Mouse (Mus musculus) myocyte (in vitro differentiated cells): ENCODE data around the gene Bach2. TPM values are rescaled to one million over a fixed set of nuclear protein-coding genes. Genes with fewer than 3 reads are reported as not detected.

Source experiments
- H3K27me3 ChIP-seq: one replicate; pipeline ENCODE4 v1.6.1; 2011; ENCODE audit not compliant: control insufficient read depth, insufficient read depth, insufficient read length
- H3K36me3 ChIP-seq: one replicate; pipeline ENCODE4 v1.6.1; 2011; ENCODE audit not compliant: control insufficient read depth, insufficient read depth
- H3K4me2 ChIP-seq: one replicate; pipeline ENCODE4 v1.6.1; 2011; ENCODE audit warnings: low read depth, control low read depth
- H3K4me3 ChIP-seq: one replicate; pipeline ENCODE4 v1.5.1; 2011; ENCODE audit warnings: mild to moderate bottlenecking, control low read depth, moderate library complexity
- H3K79me2 ChIP-seq: one replicate; pipeline ENCODE4 v1.6.1; 2011; ENCODE audit not compliant: control insufficient read depth, insufficient read depth
- H3ac ChIP-seq: one replicate; pipeline ENCODE4 v1.6.1; 2011; ENCODE audit not compliant: control insufficient read depth, insufficient read length
- CEBPB ChIP-seq: IDR thresholded peaks from 2 replicates; pipeline ENCODE4 v1.6.1; 2011; ENCODE audit warnings: mild to moderate bottlenecking, moderate library complexity; ENCODE audit not compliant: poor library complexity, insufficient read depth, severe bottlenecking
- E2F4 ChIP-seq: IDR thresholded peaks from one replicate; pipeline ENCODE4 v1.6.1; 2011; ENCODE audit warnings: mild to moderate bottlenecking, control low read depth, moderate library complexity; ENCODE audit not compliant: insufficient read depth
- MAX ChIP-seq: IDR thresholded peaks from one replicate; pipeline ENCODE4 v1.6.1; 2011; ENCODE audit warnings: low read depth, mild to moderate bottlenecking, control low read depth
- MYOD1 ChIP-seq, 3 experiments: IDR thresholded peaks; one replicate each; pipeline ENCODE4 v1.6.1; 2011; ENCODE audit warnings: control low read depth in 2 of 3, low read depth in 2 of 3, mild to moderate bottlenecking in 2 of 3, moderate library complexity in 1 of 3; ENCODE audit not compliant: insufficient read length in 2 of 3, control insufficient read depth in 1 of 3
- MYOG ChIP-seq, 3 experiments: IDR thresholded peaks; one replicate each; pipeline ENCODE4 v1.6.1; 2011; ENCODE audit warnings: control low read depth in 2 of 3, low read depth in 2 of 3, mild to moderate bottlenecking in 2 of 3; ENCODE audit not compliant: insufficient read length in 2 of 3, control insufficient read depth in 1 of 3, insufficient read depth in 1 of 3
- POLR2A ChIP-seq: IDR thresholded peaks from one replicate; pipeline ENCODE4 v1.6.1; 2011; ENCODE audit warnings: low read depth, mild to moderate bottlenecking, control low read depth, moderate library complexity; ENCODE audit not compliant: insufficient read length
- POLR2AphosphoS2 ChIP-seq: IDR thresholded peaks from one replicate; pipeline ENCODE4 v1.6.1; 2011; ENCODE audit warnings: low read depth, control low read depth; ENCODE audit not compliant: insufficient read length
- REST ChIP-seq: IDR thresholded peaks from one replicate; pipeline ENCODE4 v1.6.1; 2011; ENCODE audit warnings: mild to moderate bottlenecking, control low read depth, moderate library complexity; ENCODE audit not compliant: insufficient read depth, insufficient read length
- SRF ChIP-seq: IDR thresholded peaks from one replicate; pipeline ENCODE4 v1.6.1; 2011; ENCODE audit warnings: low read depth; ENCODE audit not compliant: control insufficient read depth, insufficient read length
- TCF12 ChIP-seq: IDR thresholded peaks from one replicate; pipeline ENCODE4 v1.6.1; 2011; ENCODE audit warnings: mild to moderate bottlenecking, control low read depth; ENCODE audit not compliant: poor library complexity, insufficient read depth, severe bottlenecking
- TCF3 ChIP-seq: IDR thresholded peaks from one replicate; pipeline ENCODE4 v1.6.1; 2011; ENCODE audit warnings: low read depth, control low read depth; ENCODE audit not compliant: insufficient read length
- USF1 ChIP-seq: IDR thresholded peaks from one replicate; pipeline ENCODE4 v1.6.1; 2011; ENCODE audit warnings: low read depth, mild to moderate bottlenecking, control low read depth, moderate library complexity
- polyA plus RNA-seq: library from polyadenylated mRNA; unstranded; fragments of >200 nt; fragmentation: generic; extraction: Trizol; gene quantifications from one replicate; pipeline ENCODE4 v1.2.1, GENCODE M21; 2012; ENCODE audit warnings: missing spikeins

The Bach2 gene
- polyA plus RNA-seq, 1 experiment, result 0.29 TPM

DNA sequence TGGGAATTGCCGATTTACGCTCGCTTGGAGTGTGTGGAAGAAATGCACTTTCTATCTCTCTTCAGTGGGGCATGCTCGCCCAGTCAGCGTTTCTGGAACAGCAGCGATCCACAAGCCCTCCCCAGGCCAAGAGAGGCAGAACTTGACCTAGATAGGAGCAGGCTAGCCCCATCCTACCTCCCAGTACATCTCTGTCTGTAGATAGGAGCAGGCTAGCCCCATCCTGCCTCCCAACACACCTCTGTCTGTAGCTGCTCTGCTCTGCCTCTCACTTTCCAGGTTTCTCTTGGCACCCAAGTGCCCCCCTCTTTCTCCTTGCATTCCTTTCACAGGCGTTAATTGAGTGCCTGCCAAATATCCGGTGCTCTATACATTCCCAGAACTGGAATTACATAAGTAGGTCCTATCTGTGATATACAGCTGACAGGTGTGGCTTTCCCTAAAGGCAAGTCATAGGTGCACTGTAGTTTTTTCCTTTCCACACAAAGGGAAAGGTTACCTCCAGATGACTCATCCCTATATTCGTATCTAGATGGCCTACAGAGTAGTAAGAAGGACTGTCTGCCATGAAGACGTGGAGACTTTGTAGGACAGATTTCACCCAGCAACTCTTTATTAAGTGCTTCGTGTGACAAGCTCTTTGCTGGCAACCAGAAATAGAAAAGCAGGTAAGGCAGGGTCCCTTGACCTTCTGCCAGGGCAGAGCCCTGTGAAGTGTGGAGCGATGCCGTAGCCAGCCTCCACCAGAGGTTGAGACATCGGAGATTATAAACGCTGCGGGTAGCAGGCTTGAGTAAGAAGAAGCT, 137.3 kb downstream of the Bach2 start:
- H3K27me3 ChIP-seq, result no peaks in the 10 kb centered on the region
- H3ac ChIP-seq, result no peak overlapping the region
- no peaks in the 10 kb centered on the region for H3K36me3 ChIP-seq
- TF ChIP-seq REST (no peak), CEBPB (no peak), POLR2AphosphoS2 (no peak), MYOD1 (IDR thresholded peaks at IDR 0.05; ENCODE audit: control insufficient read depth in 1 of 3, insufficient read length in 2 of 3, low read depth in 2 of 3) (no peak), SRF (no peak), POLR2A (no peak), E2F4 (no peak), TCF12 (no peak), MAX (no peak), TCF3 (no peak), MYOG (IDR thresholded peaks at IDR 0.05; ENCODE audit: control insufficient read depth in 1 of 3, insufficient read depth in 1 of 3, insufficient read length in 2 of 3, low read depth in 2 of 3) (no peak), USF1 (no peak)
- H3K79me2 ChIP-seq, result no peaks in the 10 kb centered on the region
- no peak overlapping the region for H3K4me2 ChIP-seq
- no peak overlapping the region for H3K4me3 ChIP-seq

DNA sequence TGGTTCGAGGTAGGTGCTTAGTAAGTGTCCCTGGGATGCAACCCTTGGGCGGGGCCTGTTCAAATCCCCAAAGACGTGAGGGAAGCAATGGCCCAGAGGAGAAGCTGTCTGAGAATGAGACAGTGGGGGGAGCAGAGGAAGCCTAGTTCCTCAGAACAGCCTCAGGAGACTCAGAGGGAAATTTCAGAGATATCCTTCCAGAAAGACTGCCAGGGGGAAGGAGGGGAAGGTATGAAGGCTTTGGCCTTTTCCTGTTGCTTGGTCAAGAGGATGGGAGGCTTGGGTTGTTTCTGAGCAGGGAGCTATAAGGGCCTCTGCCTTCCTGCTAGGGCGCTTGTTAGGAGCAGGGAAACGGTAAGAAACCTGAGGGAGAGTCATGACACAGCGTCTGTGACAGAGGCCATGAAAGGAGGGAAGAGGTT, 137.9 kb downstream of the Bach2 start:
- Histone ChIP-seq H3K4me3 (no peak overlapping the region), H3ac (no peak overlapping the region), H3K79me2 (no peaks in the 10 kb centered on the region), H3K36me3 (no peaks in the 10 kb centered on the region), H3K4me2 (no peak overlapping the region), H3K27me3 (no peaks in the 10 kb centered on the region)
- TF ChIP-seq POLR2AphosphoS2 (no peak), REST (no peak), MAX (no peak), SRF (no peak), MYOG (IDR thresholded peaks at IDR 0.05; ENCODE audit: control insufficient read depth in 1 of 3, insufficient read depth in 1 of 3, insufficient read length in 2 of 3, low read depth in 2 of 3) (no peak)

DNA sequence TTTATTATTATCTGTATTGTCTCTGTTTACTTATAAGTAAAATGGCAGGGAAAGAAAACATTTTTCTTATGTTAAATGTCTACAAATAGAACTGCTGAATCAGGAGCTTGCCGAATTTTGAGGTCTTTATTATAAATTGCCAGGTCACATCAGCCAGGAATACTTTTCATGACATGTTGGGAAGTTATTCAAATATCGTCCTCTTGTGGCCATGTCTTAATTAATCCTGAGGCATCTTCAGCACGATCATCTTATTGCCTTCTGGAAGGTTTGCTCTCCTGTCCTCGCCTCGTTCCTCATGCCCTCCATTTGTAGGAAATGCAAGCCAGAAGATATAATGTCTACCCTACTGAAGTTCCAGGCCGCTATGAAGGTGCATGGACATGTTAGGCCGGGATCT, 140.5 kb downstream of the Bach2 start:
- TF ChIP-seq REST (no peak), TCF12 (no peak), MYOD1 (IDR thresholded peaks at IDR 0.05; ENCODE audit: control insufficient read depth in 1 of 3, insufficient read length in 2 of 3, low read depth in 2 of 3) (no peak), USF1 (no peak), POLR2AphosphoS2 (no peak), POLR2A (no peak), MAX (no peak), TCF3 (no peak), CEBPB (no peak), E2F4 (no peak), SRF (no peak), MYOG (IDR thresholded peaks at IDR 0.05; ENCODE audit: control insufficient read depth in 1 of 3, insufficient read depth in 1 of 3, insufficient read length in 2 of 3, low read depth in 2 of 3) (no peak)
- no peak overlapping the region for H3K4me2 ChIP-seq
- no peak overlapping the region for H3ac ChIP-seq
- H3K27me3 ChIP-seq, result no peaks in the 10 kb centered on the region
- no peak overlapping the region for H3K4me3 ChIP-seq
- no peaks in the 10 kb centered on the region for H3K36me3 ChIP-seq
- no peaks in the 10 kb centered on the region for H3K79me2 ChIP-seq

DNA sequence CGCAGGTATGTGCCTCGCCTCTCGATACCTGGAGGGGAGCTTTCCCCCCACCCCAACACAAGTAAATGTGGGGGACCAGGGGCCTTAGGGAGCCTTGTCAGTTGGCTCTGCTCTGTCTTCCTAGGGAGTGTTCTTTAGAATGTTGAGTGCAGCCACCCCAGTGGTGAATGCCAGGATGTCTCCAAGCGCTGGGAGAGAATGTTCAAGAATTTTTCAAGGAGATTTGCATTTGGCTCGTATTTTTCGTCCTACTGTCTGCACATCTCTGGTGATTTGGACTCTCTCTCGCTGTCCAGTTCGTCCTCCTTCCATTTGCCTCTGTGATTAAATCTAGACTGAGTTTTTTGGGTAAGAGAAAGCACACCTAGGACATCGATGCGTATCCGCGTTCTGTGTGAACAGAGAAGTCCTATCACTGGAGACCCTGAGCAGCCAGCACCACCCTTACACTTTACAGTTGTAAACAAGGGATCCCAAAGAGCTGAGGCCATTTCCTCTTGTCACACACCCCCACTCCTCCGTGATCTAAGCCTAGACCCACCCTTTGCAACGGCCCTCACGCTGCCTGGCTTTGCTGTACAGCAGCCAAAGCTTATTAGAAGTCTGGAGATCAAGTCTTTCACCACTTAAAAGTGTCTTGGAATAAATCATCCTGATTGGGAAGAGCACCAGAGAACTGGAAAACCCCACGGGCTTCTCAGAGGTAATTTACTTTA, 143.2 kb downstream of the Bach2 start:
- Histone ChIP-seq H3K4me3 (no peak overlapping the region), H3ac (no peak overlapping the region), H3K4me2 (no peak overlapping the region), H3K27me3 (no peaks in the 10 kb centered on the region), H3K36me3 (no peaks in the 10 kb centered on the region), H3K79me2 (no peaks in the 10 kb centered on the region)
- no peak for TF ChIP-seq E2F4
- no peak for TF ChIP-seq MYOD1 (IDR thresholded peaks at IDR 0.05; ENCODE audit: control insufficient read depth in 1 of 3, insufficient read length in 2 of 3, low read depth in 2 of 3)

DNA sequence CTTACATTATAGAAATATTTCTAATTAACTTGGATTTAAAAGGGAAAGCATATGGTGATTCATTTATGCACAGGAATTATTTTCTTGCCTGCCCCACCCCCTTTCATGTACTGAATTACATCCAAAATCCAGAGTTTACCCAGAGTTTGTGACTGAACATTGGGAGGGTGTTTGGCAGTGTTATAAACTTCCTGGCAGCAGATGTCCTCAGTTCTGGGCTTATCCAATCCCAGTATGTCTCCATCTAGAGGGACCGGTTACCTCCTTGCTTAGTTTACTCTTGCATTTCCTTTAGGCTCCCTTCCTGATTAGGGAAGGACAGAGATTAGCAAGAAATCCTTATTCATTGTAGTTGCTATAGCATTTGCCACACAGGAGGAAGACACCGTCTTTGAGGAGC, 146.5 kb downstream of the Bach2 start:
- Histone ChIP-seq H3ac (no peak overlapping the region), H3K27me3 (no peaks in the 10 kb centered on the region), H3K4me2 (no peak overlapping the region), H3K4me3 (no peak overlapping the region), H3K36me3 (no peaks in the 10 kb centered on the region), H3K79me2 (no peaks in the 10 kb centered on the region)
- no peak for TF ChIP-seq MYOG (IDR thresholded peaks at IDR 0.05; ENCODE audit: control insufficient read depth in 1 of 3, insufficient read depth in 1 of 3, insufficient read length in 2 of 3, low read depth in 2 of 3)
- no peak for TF ChIP-seq TCF12
- TF ChIP-seq POLR2A, result no peak
- no peak for TF ChIP-seq SRF
- no peak for TF ChIP-seq E2F4
- no peak for TF ChIP-seq USF1
- no peak for TF ChIP-seq CEBPB
- TF ChIP-seq REST, result no peak
- TF ChIP-seq MYOD1 (IDR thresholded peaks at IDR 0.05; ENCODE audit: control insufficient read depth in 1 of 3, insufficient read length in 2 of 3, low read depth in 2 of 3), result no peak
- TF ChIP-seq MAX, result no peak
- TF ChIP-seq POLR2AphosphoS2, result no peak
- no peak for TF ChIP-seq TCF3
